Mouse (Mus musculus) left cerebral cortex, adult 9 months (tissue): ENCODE measurements around the gene Spag7.

Experiments used
- DNase-seq, 2 experiments: peaks; one replicate each; pipeline ENCODE4 v3.0.0; 2022; ENCODE audit warnings: low spot score in 2 of 2

Spag7 gene

GRCm38 (mm10) chr11:70681170-70681569 lies 12.0 kb upstream of the Spag7 start:
- no peak for DNase-seq

- peak in 1 of 2 experiments; percentile 33 for DNase-seq
Observed at GRCm38 (mm10) chr11:70679894-70680293, 10.7 kb upstream of the Spag7 start.

GRCm38 (mm10) chr11:70679361-70679760 lies 10.1 kb upstream of the Spag7 start:
- DNase-seq, result no peak

- DNase-seq, result no peak
Observed at GRCm38 (mm10) chr11:70678576-70678975, 9.4 kb upstream of the Spag7 start.

- no peak for DNase-seq
Observed at GRCm38 (mm10) chr11:70678092-70678491, 8.9 kb upstream of the Spag7 start.

GRCm38 (mm10) chr11:70674501-70674900 lies 5.3 kb upstream of the Spag7 start:
- DNase-seq, result no peak

GRCm38 (mm10) chr11:70674014-70674413 lies 4.8 kb upstream of the Spag7 start:
- DNase-seq, result no peak

- DNase-seq, result no peak
Observed at GRCm38 (mm10) chr11:70671333-70672047, 2.3 kb upstream of the Spag7 start.

GRCm38 (mm10) chr11:70670483-70670882 lies 1.3 kb upstream of the Spag7 start:
- DNase-seq, result peak in 1 of 2 experiments; percentile 30

GRCm38 (mm10) chr11:70669582-70670345 lies 548 bp upstream of the Spag7 start:
- peak in 1 of 2 experiments; percentile 78 for DNase-seq

- no peak for DNase-seq
Observed at GRCm38 (mm10) chr11:70668335-70668770, 863 bp downstream of the Spag7 start.

GRCm38 (mm10) chr11:70667271-70668150 lies 1.7 kb downstream of the Spag7 start:
- DNase-seq, result no peak

GRCm38 (mm10) chr11:70666687-70667086 lies 2.5 kb downstream of the Spag7 start:
- DNase-seq, result no peak

GRCm38 (mm10) chr11:70664741-70665140 lies 4.5 kb downstream of the Spag7 start:
- no peak for DNase-seq

- DNase-seq, result no peak
Observed at GRCm38 (mm10) chr11:70663957-70664356, 5.3 kb downstream of the Spag7 start.

GRCm38 (mm10) chr11:70663101-70663500 lies 6.1 kb downstream of the Spag7 start:
- DNase-seq, result no peak

GRCm38 (mm10) chr11:70660571-70660970 lies 8.6 kb downstream of the Spag7 start:
- DNase-seq, result no peak

GRCm38 (mm10) chr11:70658942-70659341 lies 10.3 kb downstream of the Spag7 start:
- no peak for DNase-seq

GRCm38 (mm10) chr11:70658521-70658920 lies 10.7 kb downstream of the Spag7 start:
- no peak for DNase-seq

- no peak for DNase-seq
Observed at GRCm38 (mm10) chr11:70657991-70658390, 11.2 kb downstream of the Spag7 start.

GRCm38 (mm10) chr11:70657573-70657972 lies 11.6 kb downstream of the Spag7 start:
- no peak for DNase-seq

GRCm38 (mm10) chr11:70656964-70657363 lies 12.3 kb downstream of the Spag7 start, which contains the start of gene Eno3:
Eno3 (plus strand) TSS chr11:70657202.
- no peak for DNase-seq
